Mouse (Mus musculus) lung, adult 2 months (tissue): ENCODE results near the gene Ube2j1. TPM values are rescaled to one million over a fixed set of nuclear protein-coding genes. Genes with fewer than 3 reads are reported as not detected.
A peak's percentile ranks its signal among the peaks of the same experiment; 100 is the strongest.

Source experiments
- DNase-seq: peaks from one replicate; pipeline ENCODE4 v3.0.0; 2022
- H3K4me1 ChIP-seq: fragments of 200-500 bp; 2 replicates; pipeline ENCODE4 v1.6.1; 2011; ENCODE audit warnings: low read length; ENCODE audit not compliant: control insufficient read depth, insufficient read depth
- H3K4me3 ChIP-seq: fragments of 200-500 bp; replicated peaks from 2 replicates; pipeline ENCODE3; 2011; ENCODE audit warnings: low read depth, mild to moderate bottlenecking, control low read depth, low read length; ENCODE audit errors: extremely low read depth
- CTCF ChIP-seq: fragments of 200-500 bp; IDR thresholded peaks from 2 replicates; pipeline ENCODE4 v1.5.1; 2011; ENCODE audit warnings: mild to moderate bottlenecking, low read length, control low read depth; ENCODE audit not compliant: insufficient read depth
- POLR2A ChIP-seq: fragments of 200-500 bp; IDR thresholded peaks from 2 replicates; pipeline ENCODE4 v1.6.1; 2011; ENCODE audit warnings: low read depth, mild to moderate bottlenecking, control low read depth, low read length, borderline replicate concordance; ENCODE audit errors: extremely low read depth
- WGBS: fragments of 180-500 bp; shearing (Covaris S2); methylation state at CpG from one replicate; pipeline ENCODE4 v1.1.7; 2018; 5-methylcytosine and 5-hydroxymethylcytosine counted together
- polyA plus RNA-seq: library from polyadenylated mRNA; depleted of rRNA; stranded (reverse); fragments of >200 nt; gene quantifications from 2 replicates; pipeline ENCODE4 v1.2.3, GENCODE M21; 2012; rRNA removed

Gene Ube2j1
- polyA plus RNA-seq: 14.9 and 17.9 TPM in 2 replicates

- DNase-seq: peak; percentile 87
- Histone ChIP-seq H3K4me3 (peak within 1 kb of the TSS; percentile 100), H3K4me1 (peaks cover 9% of the 10 kb centered on the region)
- peak; percentile 66 for TF ChIP-seq POLR2A
- no peak for TF ChIP-seq CTCF
- WGBS: under 1% methylated on average over 110 of the region's 123 CpGs
Observed at GRCm38 (mm10) chr4:33031195-33031960, at the start of gene Ube2j1. Gene Ube2j1 (plus strand): TSS chr4:33031416.

- no peak for DNase-seq
- TF ChIP-seq POLR2A: no peak
- TF ChIP-seq CTCF: no peak
- Histone ChIP-seq H3K4me1 (no peaks in the 10 kb centered on the region), H3K4me3 (no peak overlapping the region)
- 36% methylated on average over 5 of the region's 5 CpGs for WGBS
Observed at GRCm38 (mm10) chr4:32981617-32982016, 49.6 kb upstream of the Ube2j1 start.

DNA sequence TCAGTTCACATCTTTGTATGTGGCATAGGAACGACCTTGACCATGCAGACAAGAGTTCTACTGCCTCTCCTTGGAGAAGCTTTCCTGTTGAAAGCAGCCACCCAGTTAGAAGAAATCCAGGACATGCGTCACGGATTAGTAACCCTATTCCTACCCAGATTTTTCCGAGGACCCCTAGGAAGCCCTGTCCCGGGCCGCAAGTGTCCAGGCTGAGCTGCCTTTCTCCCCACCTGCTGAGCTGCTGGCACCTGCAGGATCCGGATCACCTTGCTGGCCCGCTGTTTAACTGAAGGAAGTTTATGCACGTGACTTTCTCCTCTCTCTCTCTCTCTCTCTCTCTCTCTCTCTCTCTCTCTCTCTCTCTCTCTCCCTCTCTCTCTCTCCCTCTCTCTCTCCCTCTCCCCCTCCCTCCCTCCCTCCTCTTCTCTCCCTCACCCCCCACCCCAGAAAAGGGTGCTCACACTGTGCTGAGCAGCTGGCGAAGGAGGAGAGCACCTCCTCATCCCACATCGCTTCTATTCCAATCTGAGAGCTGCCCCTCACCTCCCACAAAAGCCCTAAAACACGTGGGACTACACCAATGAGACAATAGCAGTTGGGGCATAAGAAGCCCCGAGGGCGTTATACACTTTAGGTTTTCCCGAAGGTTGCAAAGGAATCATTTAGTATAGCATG is 49.0 kb upstream of the Ube2j1 start:
- H3K4me1 ChIP-seq: no peaks in the 10 kb centered on the region
- DNase-seq: no peak
- no peak overlapping the region for H3K4me3 ChIP-seq
- WGBS: 9% methylated on average over 15 of the region's 15 CpGs
- no peak for TF ChIP-seq POLR2A

- DNase-seq: no peak
- H3K4me1 ChIP-seq: no peaks in the 10 kb centered on the region
- WGBS: 1% methylated on average over 18 of the region's 18 CpGs
- no peak for TF ChIP-seq CTCF
- no peak for TF ChIP-seq POLR2A
- peak within 1 kb of the TSS; percentile 71 for H3K4me3 ChIP-seq
Observed at GRCm38 (mm10) chr4:32982716-32983175, 48.5 kb upstream of the Ube2j1 start, which contains the start of gene Rragd. Gene Rragd (plus strand): TSS chr4:32983037.

- TF ChIP-seq POLR2A (no peak), CTCF (no peak)
- under 1% methylated on average over 74 of the region's 94 CpGs for WGBS
Observed at GRCm38 (mm10) chr4:32983176-32984155, 47.8 kb upstream of the Ube2j1 start.

DNA sequence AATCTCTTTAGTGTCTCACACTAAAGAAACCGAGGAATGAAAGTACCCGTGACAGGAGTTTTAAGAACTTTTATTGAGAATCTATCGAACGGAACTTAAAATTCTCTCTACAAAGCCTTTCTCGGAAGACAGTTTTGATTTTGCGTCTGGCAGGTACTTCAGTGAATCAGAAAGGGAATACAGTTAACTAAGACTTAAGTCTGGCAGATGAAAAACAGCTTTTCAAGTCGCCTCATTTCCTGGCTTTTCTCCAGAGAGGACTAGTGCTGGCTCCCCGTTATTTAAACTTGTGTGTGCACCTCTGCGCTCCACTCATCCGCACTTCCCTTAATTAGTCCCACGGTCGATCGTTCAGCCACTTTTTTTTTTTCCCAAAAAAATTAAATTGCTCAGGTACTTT is 47.0 kb upstream of the Ube2j1 start:
- 7% methylated on average over 13 of the region's 13 CpGs for WGBS
- TF ChIP-seq POLR2A (no peak), CTCF (no peak)
- DNase-seq: no peak
- H3K4me1 ChIP-seq: no peaks in the 10 kb centered on the region
- H3K4me3 ChIP-seq: peak overlapping the region; percentile 35

More at GRCm38 (mm10) chr4:32983176-32984155, 47.8 kb upstream of the Ube2j1 start:
- Histone ChIP-seq H3K4me1 (no peaks in the 10 kb centered on the region), H3K4me3 (peak overlapping the region; percentile 71)
- DNase-seq: peak; percentile 48

- no peak for DNase-seq
- Histone ChIP-seq H3K4me3 (no peak overlapping the region), H3K4me1 (no peaks in the 10 kb centered on the region)
- TF ChIP-seq CTCF (no peak), POLR2A (no peak)
- 48% methylated on average over 13 of the region's 13 CpGs for WGBS
Observed at GRCm38 (mm10) chr4:32984801-32985675, 46.2 kb upstream of the Ube2j1 start.

DNA sequence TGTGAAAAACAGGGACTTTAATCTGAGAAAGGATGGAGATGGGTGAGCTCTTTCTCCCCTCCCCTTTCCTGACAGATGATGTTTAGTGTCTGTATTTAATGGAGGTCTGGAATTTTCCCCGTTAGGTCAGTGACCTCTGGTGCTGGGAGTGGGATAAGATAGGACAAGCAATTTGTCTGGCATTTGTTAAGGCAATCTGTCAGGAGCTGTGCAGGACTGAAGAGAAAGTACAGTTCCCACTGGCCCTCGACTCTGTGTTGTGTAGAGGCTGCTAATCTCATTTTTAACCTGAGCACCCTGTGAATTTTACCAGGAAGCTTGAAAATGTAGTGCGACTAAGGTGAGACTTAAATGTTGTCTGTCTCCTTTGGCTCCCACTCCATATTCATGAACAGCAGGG is 45.5 kb upstream of the Ube2j1 start:
- Histone ChIP-seq H3K4me1 (no peaks in the 10 kb centered on the region), H3K4me3 (no peak overlapping the region)
- WGBS: 40% methylated on average over 3 of the region's 3 CpGs
- DNase-seq: no peak
- TF ChIP-seq CTCF: no peak
- TF ChIP-seq POLR2A: no peak
